Mouse (Mus musculus) cerebellum, adult 11 months (tissue): ENCODE measurements at regions not wholly inside any gene's neighbourhood (a gene's known extent, or its start where the extent isn't known, plus 50 kb on each side); places are given as distances from the start of the nearest gene placed in this dataset.

Experiments
- DNase-seq: peaks from one replicate; pipeline ENCODE4 v3.0.0; 2022

- no peak for DNase-seq
These were observed 60.8 kb downstream of the Mis18a start for GRCm38 (mm10) chr16:90666271-90666986.

- no peak for DNase-seq
These were observed 63.1 kb downstream of the Mis18a start for GRCm38 (mm10) chr16:90664086-90664485.

- DNase-seq: no peak
These were observed 69.2 kb downstream of the Mis18a start for GRCm38 (mm10) chr16:90658050-90658449.

GRCm38 (mm10) chr16:90657027-90657426 lies 70.2 kb downstream of the Mis18a start:
- no peak for DNase-seq

- peak; percentile 4 for DNase-seq
These were observed 70.6 kb downstream of the Mis18a start for GRCm38 (mm10) chr16:90656571-90657011.

GRCm38 (mm10) chr16:90654853-90655252 lies 72.4 kb downstream of the Mis18a start:
- no peak for DNase-seq

- no peak for DNase-seq
These were observed 74.4 kb downstream of the Mis18a start for GRCm38 (mm10) chr16:90652821-90653220.

- DNase-seq: no peak
These were observed 79.0 kb downstream of the Mis18a start for GRCm38 (mm10) chr16:90648161-90648560.

GRCm38 (mm10) chr16:90642671-90643070 lies 84.5 kb downstream of the Mis18a start:
- DNase-seq: no peak

- no peak for DNase-seq
These were observed 92.0 kb downstream of the Mis18a start for GRCm38 (mm10) chr16:90635216-90635615.

- DNase-seq: peak; percentile 17
These were observed 97.2 kb downstream of the Mis18a start for GRCm38 (mm10) chr16:90629976-90630375.

GRCm38 (mm10) chr16:90629121-90629930 lies 97.9 kb downstream of the Mis18a start:
- DNase-seq: no peak

- DNase-seq: no peak
These were observed 98.5 kb downstream of the Mis18a start for GRCm38 (mm10) chr16:90628605-90629120.

- no peak for DNase-seq
These were observed 101.1 kb downstream of the Mis18a start for GRCm38 (mm10) chr16:90626035-90626670.

GRCm38 (mm10) chr16:90625301-90626034 lies 101.7 kb downstream of the Mis18a start:
- no peak for DNase-seq

GRCm38 (mm10) chr16:90624039-90624625 lies 103.1 kb downstream of the Mis18a start:
- DNase-seq: no peak

- no peak for DNase-seq
These were observed 104.5 kb downstream of the Mis18a start for GRCm38 (mm10) chr16:90622677-90623225.

- no peak for DNase-seq
These were observed 105.3 kb downstream of the Mis18a start for GRCm38 (mm10) chr16:90621761-90622411.

GRCm38 (mm10) chr16:90619565-90620311 lies 107.5 kb downstream of the Mis18a start:
- DNase-seq: no peak

GRCm38 (mm10) chr16:90615791-90616190 lies 111.4 kb downstream of the Mis18a start:
- no peak for DNase-seq

GRCm38 (mm10) chr16:90614137-90614536 lies 113.1 kb downstream of the Mis18a start:
- no peak for DNase-seq
